Mouse (Mus musculus): ENCODE results near the gene Fcrl6.

The Fcrl6 gene

DNA sequence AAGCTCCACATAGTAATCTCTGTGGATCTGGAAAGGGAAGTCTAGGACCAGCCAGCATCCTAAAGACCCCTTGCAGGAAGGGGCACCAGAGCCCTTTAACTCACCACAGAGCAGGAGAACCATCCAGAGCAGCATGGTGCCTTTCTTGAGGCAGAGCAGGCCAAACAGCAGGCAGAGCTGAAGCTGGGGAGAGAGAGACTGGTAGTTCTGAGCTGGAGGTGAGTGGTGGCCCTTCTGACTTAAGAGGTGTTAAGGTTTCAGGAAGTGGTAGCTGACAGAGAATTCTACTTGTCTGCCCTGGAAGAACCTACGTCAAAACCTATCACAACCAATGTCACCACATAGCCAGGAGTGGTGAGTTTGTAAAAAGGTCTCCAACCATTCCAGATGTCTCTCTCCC, at the start of gene Fcrl6:
Gene Fcrl6, minus strand, starts transcription at position 226 of the 400 bp plus-strand sequence.
- DNase-seq (ENCODE audit: low read depth in 2 of 2, low spot score in 2 of 2) = no peak

DNA sequence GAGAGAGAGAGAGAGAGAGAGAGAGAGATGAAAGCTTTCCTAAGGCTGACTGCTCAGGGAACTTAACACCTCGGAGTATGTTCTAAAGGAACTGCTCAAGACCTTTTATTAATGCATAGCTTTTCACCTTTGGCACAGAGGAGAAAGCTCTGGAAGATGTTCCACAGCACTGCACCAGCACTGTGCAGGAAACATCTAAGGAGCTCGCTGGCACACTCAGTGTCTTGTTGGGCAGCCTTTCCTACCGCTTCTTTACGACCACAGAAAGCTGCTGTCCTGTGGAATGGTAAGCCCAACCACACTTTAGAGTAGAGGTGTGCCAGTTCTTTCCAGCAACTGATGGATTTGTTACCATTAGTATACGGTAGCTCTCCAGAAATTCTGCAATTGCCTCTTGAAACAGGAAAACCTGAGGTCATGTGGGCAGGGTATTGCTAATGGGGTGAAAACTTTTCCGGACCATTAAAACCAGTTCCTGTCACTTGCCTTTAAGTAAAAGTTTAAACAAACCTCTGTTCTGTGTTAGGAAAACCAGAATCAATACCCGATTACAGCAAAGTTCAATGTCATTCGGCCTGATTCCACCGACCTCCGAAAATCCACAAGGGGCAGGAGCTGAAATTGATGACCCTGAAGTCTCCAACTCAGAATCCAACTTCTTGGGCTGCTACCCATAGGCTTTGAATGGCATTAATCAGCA, 49.1 kb upstream of the Fcrl6 start:
- no peak for DNase-seq (ENCODE audit: low read depth in 2 of 2, low spot score in 2 of 2)

DNA sequence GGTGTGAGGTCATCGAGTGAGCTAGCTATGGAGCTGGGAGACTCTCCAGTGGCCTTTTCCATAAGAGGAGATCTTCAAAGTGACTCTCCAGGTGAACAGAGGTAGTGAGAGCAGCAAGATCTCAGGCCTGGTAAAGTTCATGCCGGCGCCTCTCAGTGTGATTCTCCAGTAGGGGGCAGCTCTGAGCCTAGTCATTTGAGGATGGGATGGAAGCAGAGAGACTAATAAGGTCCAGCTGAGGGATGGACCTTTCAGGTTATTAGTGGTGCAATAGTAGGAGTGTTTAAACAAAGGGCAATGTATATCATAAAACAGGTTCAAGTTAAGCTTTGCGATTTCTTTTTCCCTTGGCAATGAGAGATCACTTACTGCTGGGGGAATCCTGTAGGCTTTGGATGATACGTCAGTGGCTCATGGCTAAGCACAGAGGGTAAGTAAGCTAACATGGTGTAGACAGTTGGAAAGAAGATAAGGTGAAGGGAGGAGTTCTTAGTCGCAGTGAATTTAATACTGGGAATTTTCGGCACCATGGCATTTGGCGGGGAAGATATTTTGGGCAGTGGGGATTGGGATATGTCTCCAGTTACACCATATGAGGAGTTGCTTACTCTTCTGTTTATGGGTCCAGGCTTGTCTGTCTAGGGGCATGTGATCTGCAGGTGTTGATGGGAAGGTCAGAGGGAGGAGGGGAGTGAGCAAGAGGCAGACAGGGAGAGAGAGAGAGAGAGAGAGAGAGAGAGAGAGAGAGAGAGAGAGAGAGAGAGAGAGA, 48.4 kb upstream of the Fcrl6 start:
- DNase-seq (ENCODE audit: low read depth in 2 of 2, low spot score in 2 of 2) = no peak

DNA sequence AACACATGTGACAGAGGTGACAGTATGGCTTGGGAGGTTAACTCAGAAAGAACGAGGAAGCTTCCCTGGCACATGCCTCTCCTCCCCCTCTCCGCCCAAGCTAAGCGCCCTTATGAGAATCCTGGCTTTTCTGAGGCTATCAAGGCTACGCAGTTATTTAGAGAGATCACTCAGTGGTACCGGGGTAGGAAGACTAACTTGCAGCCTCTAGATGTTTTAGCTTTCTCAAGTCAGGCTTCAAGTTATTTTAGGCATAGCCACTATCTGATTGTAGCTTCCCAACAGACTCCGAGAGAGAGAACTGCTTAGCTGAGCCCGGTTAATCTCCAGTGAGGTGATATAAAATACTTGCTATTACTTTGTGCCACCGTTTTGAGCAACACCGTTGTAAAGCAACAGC, 47.0 kb upstream of the Fcrl6 start:
- DNase-seq (ENCODE audit: low read depth in 2 of 2, low spot score in 2 of 2) = no peak

DNA sequence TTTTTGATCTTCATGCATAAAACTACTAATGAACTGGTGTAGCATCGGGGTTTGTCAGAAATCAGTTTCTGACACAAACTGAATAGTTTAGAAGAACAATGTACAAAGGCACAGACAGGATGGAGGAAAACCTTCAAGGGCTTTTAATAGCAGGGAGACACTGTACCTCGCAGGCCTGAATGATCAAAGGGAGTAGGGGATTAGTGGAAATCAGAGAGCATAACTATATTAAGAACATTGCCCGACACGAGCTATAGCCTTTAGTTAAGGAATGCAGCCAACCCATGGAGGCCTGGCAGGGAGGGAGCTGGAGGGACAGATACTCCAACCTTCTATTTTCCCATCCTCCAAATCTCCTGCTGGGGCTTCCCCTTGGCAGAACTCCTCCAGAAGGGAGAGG, 44.9 kb upstream of the Fcrl6 start:
- no peak for DNase-seq (ENCODE audit: low read depth in 2 of 2, low spot score in 2 of 2)

DNA sequence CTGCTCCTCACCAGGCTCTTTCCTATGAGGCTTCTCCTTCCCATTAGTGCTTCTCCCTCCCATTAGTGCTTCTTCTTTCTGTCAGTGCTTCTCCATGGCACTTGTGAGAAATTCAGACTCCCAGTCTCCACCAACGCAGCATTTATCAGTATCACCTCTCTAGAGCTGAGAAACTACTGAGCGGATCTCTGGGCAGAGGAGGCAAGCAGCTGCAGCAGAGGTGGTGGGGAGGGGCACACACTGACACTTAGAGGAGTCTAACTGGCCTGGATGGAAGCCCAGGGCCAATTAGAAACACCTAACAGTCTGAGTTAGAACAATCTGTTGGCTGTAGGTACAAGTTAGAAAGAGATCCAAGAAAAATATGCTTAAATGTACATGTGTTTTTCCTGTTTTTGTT, 36.4 kb upstream of the Fcrl6 start:
- DNase-seq (ENCODE audit: low read depth in 2 of 2, low spot score in 2 of 2) = no peak

DNA sequence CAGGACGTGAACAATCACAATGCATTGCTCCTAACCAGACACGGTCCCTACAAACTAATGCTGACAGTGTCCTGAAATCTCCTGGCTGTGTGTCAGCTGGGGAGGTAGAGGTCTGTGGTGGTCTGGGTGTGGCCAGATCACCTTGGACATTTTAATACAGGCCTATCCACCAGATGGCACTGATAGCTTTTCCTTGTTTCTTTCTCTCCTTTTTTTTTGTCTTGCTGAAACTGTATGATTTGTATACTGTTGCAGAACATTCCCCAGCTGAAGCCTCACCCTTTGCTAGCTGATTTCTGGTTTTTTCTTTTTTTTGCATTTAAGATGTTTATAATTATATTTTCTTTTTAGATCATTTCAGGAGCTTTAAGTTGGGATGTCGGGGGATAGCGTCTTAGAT, 35.5 kb upstream of the Fcrl6 start:
- no peak for DNase-seq (ENCODE audit: low read depth in 2 of 2, low spot score in 2 of 2)

DNA sequence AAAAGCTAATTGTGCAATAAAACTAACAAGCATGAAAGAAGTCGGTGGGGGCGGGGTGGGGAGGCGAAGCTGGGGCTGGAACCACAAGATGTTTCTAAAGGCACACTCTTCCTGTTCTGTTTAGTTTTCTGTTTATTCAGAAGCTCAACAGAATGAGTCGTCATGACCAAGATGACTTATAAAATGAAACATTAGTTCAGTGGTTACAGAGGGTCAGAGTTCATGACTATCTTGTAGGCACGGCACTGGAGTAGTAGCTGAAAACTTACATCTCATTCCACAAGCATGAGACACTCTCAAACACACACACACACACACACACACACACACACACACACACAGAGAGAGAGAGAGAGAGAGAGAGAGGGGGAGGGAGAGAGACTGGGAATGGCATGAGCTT, 33.9 kb upstream of the Fcrl6 start:
- DNase-seq (ENCODE audit: low read depth in 2 of 2, low spot score in 2 of 2) = no peak

DNA sequence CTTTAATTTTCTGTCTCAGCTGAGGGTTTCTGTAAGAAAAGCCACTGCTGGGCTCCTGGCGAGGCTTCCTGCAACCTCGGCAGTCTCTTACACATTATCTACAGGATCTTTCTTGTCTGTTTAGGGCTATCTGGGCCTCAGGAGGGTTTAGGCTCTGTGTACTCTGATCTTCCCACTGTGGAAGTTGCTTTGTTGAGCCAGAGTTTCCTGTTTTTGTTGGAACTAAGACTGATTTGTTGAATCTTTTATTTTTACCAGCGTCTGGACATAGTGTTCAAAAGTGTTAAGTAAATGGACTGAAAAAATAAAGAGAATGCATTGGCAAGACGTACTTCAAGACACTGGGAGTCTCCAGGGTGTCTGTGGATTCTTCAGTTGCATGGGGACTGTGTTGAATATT, 32.9 kb upstream of the Fcrl6 start:
- no peak for DNase-seq (ENCODE audit: low read depth in 2 of 2, low spot score in 2 of 2)

DNA sequence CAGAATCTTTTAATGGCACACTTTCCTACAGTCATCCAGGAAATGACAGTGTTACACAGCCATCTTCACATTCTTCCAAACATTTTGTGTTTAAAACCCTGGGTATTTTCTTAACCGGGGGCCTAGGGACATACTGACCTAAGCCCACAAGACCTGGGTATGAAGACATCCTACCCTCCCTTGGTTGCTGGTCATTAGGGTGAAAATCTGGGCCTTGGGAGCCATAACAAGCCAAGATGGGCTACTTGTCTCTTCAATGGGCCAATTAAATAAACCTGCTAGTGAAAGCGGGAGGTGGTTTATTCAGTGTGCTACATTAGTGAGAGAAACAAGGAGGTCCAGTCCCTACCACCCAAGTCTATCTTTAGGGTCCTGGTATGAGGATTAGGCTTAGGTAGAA, 31.8 kb upstream of the Fcrl6 start:
- no peak for DNase-seq (ENCODE audit: low read depth in 2 of 2, low spot score in 2 of 2)

DNA sequence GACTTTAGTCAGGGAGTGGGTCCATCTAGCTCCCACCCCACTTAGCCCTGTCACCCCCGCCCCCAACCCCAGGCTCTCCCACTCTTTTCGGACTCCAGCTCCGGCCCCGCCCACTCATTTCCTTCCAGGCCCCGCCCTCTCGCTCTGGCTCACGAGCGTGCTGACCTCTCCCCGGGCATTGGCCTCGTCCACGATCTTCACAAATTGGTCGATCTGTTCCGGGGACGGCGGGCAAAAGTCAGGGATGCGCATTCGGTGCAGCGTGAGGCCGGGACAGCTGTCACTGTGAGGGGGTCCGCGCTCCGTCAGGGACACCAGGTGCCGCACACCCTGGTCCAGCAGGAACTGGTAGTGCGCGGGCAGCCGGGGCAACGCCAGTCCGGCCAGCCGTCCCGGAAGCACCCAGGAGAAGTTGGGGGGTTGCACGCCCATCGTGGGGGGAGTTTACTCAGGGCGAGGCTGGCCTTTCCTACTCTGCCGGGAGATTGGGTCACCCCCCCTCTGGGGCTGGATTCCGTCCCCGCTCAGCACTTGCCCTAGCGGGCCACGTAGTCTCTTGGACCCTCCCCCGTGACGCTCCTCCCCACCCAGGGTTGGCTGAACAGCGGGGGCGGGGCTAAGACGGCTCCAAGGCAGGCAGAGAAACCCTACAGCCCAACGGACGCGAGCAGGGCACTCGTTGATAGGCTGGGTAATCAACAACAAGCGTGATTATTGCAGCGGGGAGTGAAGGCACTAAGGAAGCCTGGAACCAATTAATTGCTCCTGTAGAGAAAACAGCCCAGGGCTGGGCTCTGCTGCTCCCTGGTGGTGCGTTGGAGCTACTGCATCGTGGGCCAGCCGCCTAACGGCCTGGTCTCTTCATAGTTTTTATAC, 30.3 kb upstream of the Fcrl6 start, which contains the start of gene Dusp23:
Gene Dusp23, minus strand, starts transcription at position 512 of the 876 bp plus-strand sequence.
- peak; percentile 89 to 90 for DNase-seq (ENCODE audit: low read depth in 2 of 2, low spot score in 2 of 2)

DNA sequence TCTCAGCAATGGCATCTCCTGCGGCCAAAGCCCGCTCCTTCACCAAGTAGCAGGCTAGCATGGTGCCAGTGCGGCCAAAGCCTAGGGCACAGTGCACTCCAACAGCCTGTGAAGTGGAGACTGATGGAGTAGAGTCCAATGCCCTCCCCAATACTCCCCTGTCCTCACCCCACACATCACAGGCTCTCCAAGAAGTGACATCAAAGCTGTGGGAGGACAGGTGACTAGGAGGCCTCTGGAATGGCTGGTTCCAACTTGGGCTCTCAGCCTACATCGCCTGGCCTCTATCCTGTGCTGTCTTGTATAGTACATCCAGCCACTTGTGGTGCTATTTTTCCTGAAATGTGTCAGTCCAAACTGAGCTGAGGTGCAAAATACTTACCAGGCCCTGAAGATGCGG, 29.4 kb upstream of the Fcrl6 start:
- DNase-seq (ENCODE audit: low read depth in 2 of 2, low spot score in 2 of 2) = no peak

DNA sequence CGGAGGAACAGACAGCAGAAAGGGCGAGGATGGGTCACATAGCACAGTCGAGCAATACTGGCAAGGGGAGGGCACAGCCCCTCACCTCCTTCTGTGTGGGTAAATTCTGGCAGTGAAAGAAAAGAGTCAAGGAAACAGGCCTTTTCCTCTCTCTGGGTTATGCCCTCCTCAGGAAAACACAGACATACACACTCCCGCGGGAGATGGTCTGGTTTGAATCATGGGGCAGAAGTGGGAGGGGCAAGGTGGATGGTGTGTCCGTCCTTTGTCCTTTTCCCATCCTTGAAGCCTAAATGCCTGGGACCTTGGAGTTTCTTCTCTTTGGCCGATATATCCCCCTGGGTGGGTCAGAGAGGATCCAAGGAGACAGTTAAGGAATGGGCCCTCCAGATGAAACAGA, 27.5 kb upstream of the Fcrl6 start:
- no peak for DNase-seq (ENCODE audit: low read depth in 2 of 2, low spot score in 2 of 2)

DNA sequence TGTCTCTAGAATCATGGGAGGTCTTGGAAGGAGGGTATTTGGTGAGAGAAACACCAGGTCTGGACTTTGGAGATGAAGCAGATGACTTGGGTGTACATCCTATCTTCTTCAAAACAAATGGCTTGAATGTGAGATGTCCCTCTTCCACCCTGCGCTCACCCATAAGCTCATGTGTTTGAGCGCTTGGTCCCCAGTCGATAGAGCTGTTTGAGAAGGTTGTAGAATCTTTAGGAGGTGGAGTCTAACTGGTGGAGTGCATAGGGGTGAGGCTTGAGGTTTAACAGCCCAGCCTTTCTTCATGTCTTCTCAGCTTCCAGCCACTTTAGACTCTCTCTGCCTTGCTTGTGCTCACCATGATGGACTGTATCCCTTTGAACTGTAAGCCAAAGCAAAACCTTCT, 24.0 kb upstream of the Fcrl6 start:
- no peak for DNase-seq (ENCODE audit: low read depth in 2 of 2, low spot score in 2 of 2)

DNA sequence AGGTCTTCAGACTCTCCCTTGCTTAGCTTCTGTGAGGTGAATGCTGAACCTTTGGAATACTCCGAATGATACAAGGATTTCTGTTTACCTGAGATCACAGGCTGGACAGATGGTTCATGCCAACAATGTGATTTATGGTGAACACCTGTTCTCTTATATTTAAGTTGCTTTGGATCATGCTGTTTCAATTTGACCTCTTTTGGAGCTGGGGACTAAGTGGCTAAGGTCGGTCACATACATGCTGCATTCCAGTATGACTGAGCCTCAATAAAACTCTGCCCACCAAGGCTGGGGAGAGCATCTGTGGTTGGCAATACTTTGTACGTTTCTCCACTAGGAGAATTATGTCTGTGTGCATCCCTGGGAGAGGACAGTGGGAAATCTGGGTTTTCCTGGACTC, 21.7 kb upstream of the Fcrl6 start:
- no peak for DNase-seq (ENCODE audit: low read depth in 2 of 2, low spot score in 2 of 2)

DNA sequence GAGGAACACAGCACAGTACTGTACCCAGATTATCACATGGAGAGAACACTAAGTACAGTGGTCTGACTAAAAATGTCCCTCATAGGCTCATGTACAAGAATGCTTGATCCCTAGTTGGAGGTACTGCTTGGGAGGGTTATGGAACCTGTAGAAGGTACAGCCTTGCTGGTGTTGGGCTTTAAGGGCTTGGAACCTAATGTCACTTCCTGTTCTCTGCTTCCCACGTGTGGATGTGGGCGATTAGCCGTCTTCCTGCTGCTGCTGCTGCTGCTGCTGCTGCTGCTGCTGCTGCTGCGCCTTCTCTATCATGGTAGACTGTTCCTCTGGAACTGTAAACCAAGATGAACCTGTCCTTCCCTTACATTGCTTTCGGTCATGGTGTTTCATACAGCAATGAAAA, 21.2 kb upstream of the Fcrl6 start:
- no peak for DNase-seq (ENCODE audit: low read depth in 2 of 2, low spot score in 2 of 2)

DNA sequence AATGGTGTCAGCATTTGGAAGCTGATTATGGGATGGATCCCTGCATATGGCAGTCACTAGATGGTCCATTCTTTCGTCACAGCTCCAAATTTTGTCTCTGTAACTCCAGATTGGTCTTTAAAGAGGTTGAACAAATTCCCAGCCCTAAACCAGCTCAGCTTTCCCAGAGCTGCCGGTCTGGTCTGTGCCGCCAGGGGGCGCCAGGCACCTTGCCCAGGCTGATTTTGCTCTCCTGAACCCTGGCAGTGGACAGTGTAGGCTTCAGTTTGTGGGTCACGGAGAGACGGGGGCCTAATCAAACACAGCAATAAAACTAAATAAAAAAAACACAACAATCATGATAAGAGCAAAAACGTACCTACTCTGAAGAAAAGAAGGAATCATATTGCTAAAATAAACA, 16.9 kb upstream of the Fcrl6 start:
- DNase-seq (ENCODE audit: low read depth in 2 of 2, low spot score in 2 of 2) = peak; percentile 52 to 62

DNA sequence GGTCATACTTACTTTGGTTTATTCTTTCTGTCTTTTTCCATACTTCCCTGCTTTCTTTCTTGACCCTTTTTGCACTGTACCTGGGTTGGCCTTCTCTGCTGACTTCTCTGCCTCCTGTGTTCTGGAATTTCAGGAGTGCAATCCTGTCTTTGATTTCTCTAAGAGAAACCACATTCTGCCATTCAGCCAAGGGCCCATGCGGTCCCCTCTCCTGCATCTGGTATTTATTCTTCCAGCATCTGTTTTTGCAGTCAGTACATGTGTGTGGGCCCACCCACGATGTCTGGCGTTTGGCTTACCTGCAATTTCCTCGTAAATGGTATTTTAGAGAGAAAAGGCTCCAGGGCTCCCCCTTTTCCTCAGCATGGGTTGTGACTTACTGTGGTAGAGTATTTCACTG, 15.8 kb upstream of the Fcrl6 start:
- no peak for DNase-seq (ENCODE audit: low read depth in 2 of 2, low spot score in 2 of 2)

DNA sequence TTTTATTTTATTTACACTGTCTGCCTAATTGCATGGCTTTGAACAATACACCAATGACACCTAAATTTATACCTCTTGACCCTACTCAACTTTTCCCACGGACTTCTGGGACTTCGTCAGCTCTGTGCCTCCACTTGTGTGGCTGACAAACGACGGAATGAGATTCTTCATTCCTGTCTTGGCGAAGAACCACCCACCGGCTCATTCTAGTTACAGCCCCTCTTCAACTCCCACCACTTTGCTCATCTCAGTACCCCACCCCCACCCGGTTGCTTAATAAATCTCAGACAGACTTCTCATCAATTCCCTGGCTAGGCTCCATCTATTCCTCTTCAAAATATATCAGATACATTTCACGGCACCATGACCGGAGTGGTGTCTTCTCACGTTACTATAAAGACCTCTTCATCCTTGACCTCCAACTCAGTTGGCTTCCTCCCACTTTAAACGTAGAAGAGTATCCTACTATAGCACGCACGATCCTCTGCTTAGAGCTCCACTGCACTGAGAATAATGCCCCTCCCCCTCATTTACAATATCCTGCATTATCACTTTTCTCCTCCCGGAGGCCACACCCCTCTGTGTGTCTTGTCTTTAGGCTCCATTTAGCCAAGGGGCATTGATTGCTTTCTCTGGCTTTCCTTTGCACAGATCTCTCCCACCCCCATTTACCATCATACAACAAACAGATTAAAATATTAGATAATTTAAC, 15.2 kb upstream of the Fcrl6 start:
- DNase-seq (ENCODE audit: low read depth in 2 of 2, low spot score in 2 of 2) = no peak

DNA sequence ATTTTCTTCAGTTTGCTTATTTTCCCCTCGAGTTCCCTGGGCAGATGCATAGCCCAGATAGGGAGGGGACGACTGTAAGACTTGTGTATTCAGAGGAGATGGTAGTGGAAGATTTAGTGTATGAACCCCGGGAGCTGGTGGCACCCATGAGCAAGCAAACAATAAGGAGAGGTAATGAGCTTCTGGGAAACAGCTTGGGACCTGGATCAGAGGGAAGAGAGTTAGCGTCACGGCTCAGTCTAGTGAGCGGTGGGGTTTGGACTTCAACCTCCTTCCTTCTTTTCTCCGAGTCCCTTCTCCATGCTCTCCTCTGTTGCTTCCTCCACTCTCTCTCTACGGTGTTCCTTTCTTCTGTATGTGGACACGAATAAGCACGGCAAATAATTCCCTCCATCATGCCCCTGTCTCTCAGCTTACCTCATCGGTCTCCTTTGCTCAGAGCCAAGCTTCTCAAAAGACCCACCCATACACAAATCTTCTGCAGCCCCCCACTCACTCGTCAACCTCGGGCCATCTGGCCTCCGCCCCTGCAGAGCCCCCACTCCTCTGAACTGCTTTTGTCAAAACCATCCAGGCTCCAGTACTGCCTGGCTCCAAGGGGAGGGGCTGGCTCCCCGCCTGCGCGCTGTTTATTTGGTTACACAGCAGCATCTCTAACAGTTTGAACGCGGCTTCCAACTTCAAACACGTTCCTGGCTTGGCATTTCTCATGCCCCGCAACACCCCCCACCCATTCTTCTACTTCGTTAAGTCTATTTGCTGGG, 14.4 kb upstream of the Fcrl6 start:
- DNase-seq (ENCODE audit: low read depth in 2 of 2, low spot score in 2 of 2) = no peak

Measured in CD8-positive naive resting alpha-beta T cell, adult 2 months (primary cell).